Comparison of ENCODE assay signal across 20 mouse cellular contexts in genomic region chr6:47241379-47241778, GRCm38 (mm10).
DNase-seq lines count a peak whose midpoint lies in the region; ATAC-seq and TF ChIP-seq lines count a peak whose summit lies in the region.
"Had no signal": no experiment of that assay in that cellular context is flagged by ENCODE, and none has a peak within 500 bp of the region (broad histone marks: within the 10 kb centered on the region; RNA-seq: fewer than 3 reads in every experiment).

No protein-coding gene starts in this region.

- H3K27ac ChIP-seq in forebrain, embryonic 10.5 days, result peak overlapping the region; percentile 66; the same call in 1 of the 2 replicates
- H3K27ac ChIP-seq in forebrain, embryonic 15.5 days (replicated peaks), result no peak overlapping the region
- H3K27ac ChIP-seq in liver, embryonic 12.5 days, result no peak overlapping the region
- H3K27ac ChIP-seq in liver, embryonic 14.5 days, result no peak overlapping the region
- H3K27ac ChIP-seq: embryonic facial prominence, embryonic 10.5 days; embryonic facial prominence, embryonic 12.5 days; forebrain, embryonic 12.5 days had no signal

- no peak overlapping the region for H3K4me2 ChIP-seq in forebrain, embryonic 15.5 days (replicated peaks)
- H3K4me2 ChIP-seq in liver, embryonic 12.5 days, result no peak overlapping the region
- H3K4me2 ChIP-seq in liver, embryonic 14.5 days (ENCODE audit: low read depth), result no peak overlapping the region
- H3K4me2 ChIP-seq: embryonic facial prominence, embryonic 12.5 days; forebrain, embryonic 12.5 days had no signal

- peak; percentile 40; the same call in 1 of the 2 replicates for TF ChIP-seq EP300 in liver, embryonic 14.5 days (IDR thresholded peaks at IDR 0.05; ENCODE audit: low read depth)

- H3K9me3 ChIP-seq in forebrain, embryonic 10.5 days, result no peaks in the 10 kb centered on the region
- no peaks in the 10 kb centered on the region for H3K9me3 ChIP-seq in forebrain, embryonic 15.5 days
- no peaks in the 10 kb centered on the region for H3K9me3 ChIP-seq in liver, embryonic 12.5 days (replicated peaks)
- H3K9me3 ChIP-seq in liver, embryonic 14.5 days (ENCODE audit: control insufficient read depth, low read length), result no peaks in the 10 kb centered on the region
- H3K9me3 ChIP-seq: embryonic facial prominence, embryonic 10.5 days; embryonic facial prominence, embryonic 12.5 days; forebrain, embryonic 12.5 days had no signal

- no peaks in the 10 kb centered on the region; the same call in 1 of the 2 replicates for H3K27me3 ChIP-seq in forebrain, embryonic 10.5 days (ENCODE audit: poor library complexity, severe bottlenecking)
- no peaks in the 10 kb centered on the region for H3K27me3 ChIP-seq in forebrain, embryonic 15.5 days
- no peaks in the 10 kb centered on the region for H3K27me3 ChIP-seq in liver, embryonic 12.5 days (replicated peaks)
- H3K27me3 ChIP-seq in liver, embryonic 14.5 days (ENCODE audit: control insufficient read depth, insufficient read depth, low read length), result no peaks in the 10 kb centered on the region
- H3K27me3 ChIP-seq: embryonic facial prominence, embryonic 12.5 days; forebrain, embryonic 12.5 days had no signal

- H3K4me3 ChIP-seq in forebrain, embryonic 10.5 days, result no peak overlapping the region
- no peak overlapping the region for H3K4me3 ChIP-seq in forebrain, embryonic 15.5 days
- no peak overlapping the region for H3K4me3 ChIP-seq in liver, embryonic 12.5 days
- H3K4me3 ChIP-seq in liver, embryonic 14.5 days (ENCODE audit: insufficient read depth in 1 of 2, low read depth in 2 of 2, low read length in 2 of 2), result no peak overlapping the region
- H3K4me3 ChIP-seq: embryonic facial prominence, embryonic 10.5 days; embryonic facial prominence, embryonic 12.5 days; forebrain, embryonic 12.5 days had no signal

- H3K9ac ChIP-seq in forebrain, embryonic 15.5 days (replicated peaks), result no peak overlapping the region
- H3K9ac ChIP-seq in liver, embryonic 12.5 days, result no peak overlapping the region
- no peak overlapping the region for H3K9ac ChIP-seq in liver, embryonic 14.5 days (replicated peaks)
- H3K9ac ChIP-seq: embryonic facial prominence, embryonic 12.5 days; forebrain, embryonic 12.5 days; forebrain, postnatal 0 days had no signal

- H3K4me1 ChIP-seq in forebrain, embryonic 10.5 days, result peaks cover 86% of the 10 kb centered on the region
- peaks cover 48% of the 10 kb centered on the region for H3K4me1 ChIP-seq in forebrain, embryonic 15.5 days
- peaks cover 26% of the 10 kb centered on the region for H3K4me1 ChIP-seq in liver, embryonic 12.5 days
- H3K4me1 ChIP-seq in liver, embryonic 14.5 days (replicated peaks; ENCODE audit: control insufficient read depth in 2 of 2, insufficient read depth in 2 of 2, low read length in 1 of 2), result peaks cover 0 to 9% of the 10 kb centered on the region in 2 experiments; a peak in 2 of 4 replicates

- TF ChIP-seq CTCF in liver, embryonic 14.5 days (IDR thresholded peaks at IDR 0.05; ENCODE audit: low read depth), result no peak

- no peaks in the 10 kb centered on the region for H3K36me3 ChIP-seq in forebrain, embryonic 10.5 days (replicated peaks)
- no peaks in the 10 kb centered on the region for H3K36me3 ChIP-seq in forebrain, embryonic 15.5 days
- no peaks in the 10 kb centered on the region for H3K36me3 ChIP-seq in liver, embryonic 12.5 days
- H3K36me3 ChIP-seq in liver, embryonic 14.5 days (replicated peaks; ENCODE audit: control insufficient read depth, insufficient read depth, low read depth), result no peaks in the 10 kb centered on the region
- H3K36me3 ChIP-seq: embryonic facial prominence, embryonic 10.5 days; embryonic facial prominence, embryonic 12.5 days; forebrain, embryonic 12.5 days had no signal

- no peak for DNase-seq in forebrain, embryonic 10.5 days (ENCODE audit: extremely low spot score, low spot score)
- no peak for DNase-seq in liver
- no peak for DNase-seq in liver, embryonic 14.5 days (ENCODE audit: low read depth in 3 of 3, low spot score in 3 of 3)
- no peak for DNase-seq in B cell, adult 2 months
- DNase-seq in right cerebral cortex, adult 18-20 months, result no peak
- DNase-seq: adrenal gland, adult 2 months; adrenal gland, postnatal 10 days; adrenal gland, postnatal 25 days; cerebellum, adult 11-12 months; cerebellum, adult 2 months; cerebellum, adult 9-10 months; cerebellum, postnatal 10 days; cerebellum, postnatal 25 days; forebrain, postnatal 0 days had no signal

- no peak for ATAC-seq in forebrain, embryonic 15.5 days (replicated peaks)
- peak; percentile 76 for ATAC-seq in liver, embryonic 12.5 days
- ATAC-seq in liver, embryonic 14.5 days (ENCODE audit: insufficient read depth), result peak; percentile 63; the same call in 1 of the 2 replicates
- ATAC-seq: forebrain, embryonic 14.5 days; forebrain, postnatal 0 days had no signal
